Mouse (Mus musculus): ENCODE data around the gene Gm20812. TPM values are rescaled to one million over a fixed set of nuclear protein-coding genes. Genes with fewer than 3 reads are reported as not detected.
"Not testable (repeated sequence)": the region's sequence is repeated elsewhere in the genome, so short reads cannot be mapped to it uniquely, and the experiment has no call there.

The Gm20812 gene
- total RNA-seq (2021), result not detected

DNA sequence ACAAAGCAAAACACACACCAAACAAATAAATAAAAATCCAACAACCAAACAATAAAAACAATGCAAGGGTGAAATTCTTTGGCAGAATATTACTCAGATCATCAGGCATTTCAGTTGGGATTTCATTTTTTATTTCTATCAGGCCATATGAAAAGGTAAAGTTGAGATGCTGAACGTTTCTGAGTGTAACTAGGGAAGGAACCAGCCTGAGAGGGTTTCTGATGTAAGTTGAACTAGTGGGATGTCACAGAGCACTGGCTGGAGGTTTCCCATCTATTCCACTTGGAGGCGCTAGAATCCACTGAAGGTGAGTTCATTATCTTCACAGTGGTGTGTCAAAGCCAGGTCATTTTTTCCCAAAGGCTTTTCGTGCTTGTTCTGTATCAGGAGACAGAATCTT lies at the start of gene Gm20812:
Gene Gm20812, plus strand, starts transcription at position 301 of the 400 bp plus-strand sequence.
- DNase-seq (ENCODE audit: low spot score in 2 of 2); intact Hi-C loops (cut with DNase I): not testable (repeated sequence)

Other genes starting within 250 kb of the Gm20812 start
- gene Gm29554, start 108.0 kb upstream of the Gm20812 start, total RNA-seq (2021), result not detected

Measured in left cerebral cortex, postnatal 25 days (tissue).